Mouse (Mus musculus) hindbrain, embryonic 12.5 days (tissue): ENCODE results near the gene Prrx2. TPM values are rescaled to one million over a fixed set of nuclear protein-coding genes. Genes with fewer than 3 reads are reported as not detected.

ENCODE experiments used
- ATAC-seq: fragments of 200-750 bp; cut with Nextera tagmentation; 2 replicates; pipeline ENCODE4 v1.8.0; 2017; ENCODE audit warnings: moderate TSS enrichment; ENCODE audit not compliant: low FRiP score
- H3K27ac ChIP-seq: fragments of 300-500 bp; sonication (generic); 2 replicates; pipeline ENCODE4 v1.5.1; 2016; ENCODE audit warnings: mild to moderate bottlenecking
- H3K27me3 ChIP-seq: fragments of 300-500 bp; sonication (generic); 2 replicates; pipeline ENCODE4 v1.6.1; 2016; ENCODE audit warnings: mild to moderate bottlenecking
- H3K36me3 ChIP-seq: fragments of 300-500 bp; sonication (generic); 2 replicates; pipeline ENCODE4 v1.6.1; 2016; ENCODE audit warnings: mild to moderate bottlenecking
- H3K4me1 ChIP-seq: fragments of 300-500 bp; sonication (generic); 2 replicates; pipeline ENCODE4 v1.6.1; 2016
- H3K4me2 ChIP-seq: fragments of 300-500 bp; sonication (generic); replicated peaks from 2 replicates; pipeline ENCODE4 v1.6.1; 2016; ENCODE audit warnings: mild to moderate bottlenecking
- H3K4me3 ChIP-seq: fragments of 300-500 bp; sonication (generic); 2 replicates; pipeline ENCODE4 v1.5.1; 2016; ENCODE audit warnings: mild to moderate bottlenecking
- H3K9ac ChIP-seq: fragments of 300-500 bp; sonication (generic); 2 replicates; pipeline ENCODE4 v1.6.1; 2016; ENCODE audit warnings: mild to moderate bottlenecking, moderate library complexity
- H3K9me3 ChIP-seq: fragments of 300-500 bp; sonication (generic); replicated peaks from 2 replicates; pipeline ENCODE4 v1.6.1; 2016; ENCODE audit warnings: mild to moderate bottlenecking
- WGBS: fragments of 180-500 bp; shearing (Covaris S2); methylation state at CpG from one replicate; pipeline ENCODE4 v1.1.7; 2016; 5-methylcytosine and 5-hydroxymethylcytosine counted together
- polyA plus RNA-seq: library from polyadenylated mRNA; unstranded; fragments of >200 nt; fragmentation: Nextera tagmentation; extraction: Ambion mirVana; gene quantifications from 2 replicates; pipeline ENCODE4 v1.2.1, GENCODE M21; 2016

Prrx2 gene
- polyA plus RNA-seq, 1 experiment from 2014 or later: 38.8 TPM

- 36% methylated on average over 26 of the region's 26 CpGs for WGBS
- no peak for ATAC-seq
Measured at GRCm38 (mm10) chr2:30826825-30827748, 7.7 kb upstream of the Prrx2 start.

DNA sequence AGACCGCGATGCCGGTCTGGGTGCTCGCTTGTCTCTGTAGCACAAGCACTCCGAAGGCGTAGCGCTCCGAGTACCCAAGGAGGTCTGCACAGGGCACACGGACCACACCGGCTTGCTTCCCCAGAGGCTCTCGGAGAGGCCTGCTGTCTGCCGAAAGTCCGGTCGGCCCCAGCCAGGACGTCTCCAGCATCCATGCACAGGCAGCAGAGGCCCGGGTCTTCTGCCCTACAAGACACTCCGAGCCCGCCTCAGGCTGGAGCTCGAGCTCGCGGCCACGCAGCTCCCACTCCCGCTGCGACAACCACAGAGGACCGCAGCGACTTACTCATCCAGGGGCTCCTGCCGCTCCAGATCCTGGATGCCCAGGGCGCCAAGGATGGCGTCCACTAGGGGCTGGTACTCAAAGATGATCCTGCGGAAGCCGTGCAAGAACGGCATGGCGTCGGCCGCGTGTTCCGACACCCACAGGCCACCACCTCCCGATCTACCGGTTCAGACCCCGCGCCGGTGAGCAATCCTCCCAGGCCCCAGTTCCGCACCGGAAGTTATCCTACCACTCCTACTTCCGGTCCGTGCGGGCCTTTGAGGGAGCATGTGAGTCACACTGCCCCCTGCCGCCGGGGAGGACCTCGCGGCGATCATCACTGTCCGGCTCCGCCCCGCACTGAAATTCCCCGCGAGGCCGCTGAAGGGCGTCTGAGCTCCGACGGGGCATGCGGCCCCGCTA lies 6.9 kb upstream of the Prrx2 start:
- peak; percentile 80 for ATAC-seq
- H3K9ac ChIP-seq: peak overlapping the region; percentile 92
- peaks cover 23% of the 10 kb centered on the region for H3K4me1 ChIP-seq
- H3K9me3 ChIP-seq: no peaks in the 10 kb centered on the region
- H3K27me3 ChIP-seq: no peaks in the 10 kb centered on the region
- H3K4me2 ChIP-seq: peak overlapping the region; percentile 97
- H3K4me3 ChIP-seq: peak overlapping the region; percentile 92
- WGBS: under 1% methylated on average over 63 of the region's 63 CpGs
- peak overlapping the region; percentile 75; the same call in 1 of the 2 replicates for H3K27ac ChIP-seq
- H3K36me3 ChIP-seq: peaks cover 36% of the 10 kb centered on the region

More at GRCm38 (mm10) chr2:30826825-30827748, 7.7 kb upstream of the Prrx2 start:
- H3K4me2 ChIP-seq: peak overlapping the region; percentile 97
- H3K27ac ChIP-seq: peak overlapping the region; percentile 75; the same call in 1 of the 2 replicates
- H3K36me3 ChIP-seq: peaks cover 44% of the 10 kb centered on the region
- H3K9me3 ChIP-seq: no peaks in the 10 kb centered on the region
- H3K27me3 ChIP-seq: no peaks in the 10 kb centered on the region
- peaks cover 29% of the 10 kb centered on the region for H3K4me1 ChIP-seq
- peak overlapping the region; percentile 92 for H3K9ac ChIP-seq
- H3K4me3 ChIP-seq: peak overlapping the region; percentile 92

- ATAC-seq: no peak
- Histone ChIP-seq H3K4me1 (peaks cover 22% of the 10 kb centered on the region), H3K36me3 (peaks cover 22% of the 10 kb centered on the region), H3K4me3 (no peak overlapping the region), H3K27me3 (no peaks in the 10 kb centered on the region), H3K27ac (no peak overlapping the region), H3K9me3 (no peaks in the 10 kb centered on the region), H3K4me2 (no peak overlapping the region), H3K9ac (no peak overlapping the region)
- WGBS: 41% methylated on average over 5 of the region's 5 CpGs
Measured at GRCm38 (mm10) chr2:30829315-30829714, 5.5 kb upstream of the Prrx2 start.

- Histone ChIP-seq H3K27me3 (no peaks in the 10 kb centered on the region), H3K9me3 (no peaks in the 10 kb centered on the region), H3K27ac (no peak within 1 kb of the TSS), H3K4me1 (peaks cover 25% of the 10 kb centered on the region), H3K4me3 (no peak within 1 kb of the TSS), H3K36me3 (peaks cover 11% of the 10 kb centered on the region), H3K4me2 (no peak within 1 kb of the TSS), H3K9ac (no peak within 1 kb of the TSS)
- no peak for ATAC-seq
- WGBS: 11% methylated on average over 4 of the region's 4 CpGs
Measured at GRCm38 (mm10) chr2:30830283-30830795, 4.4 kb upstream of the Prrx2 start, which contains the start of gene Asb6. Gene Asb6 (minus strand): TSS chr2:30830333.

DNA sequence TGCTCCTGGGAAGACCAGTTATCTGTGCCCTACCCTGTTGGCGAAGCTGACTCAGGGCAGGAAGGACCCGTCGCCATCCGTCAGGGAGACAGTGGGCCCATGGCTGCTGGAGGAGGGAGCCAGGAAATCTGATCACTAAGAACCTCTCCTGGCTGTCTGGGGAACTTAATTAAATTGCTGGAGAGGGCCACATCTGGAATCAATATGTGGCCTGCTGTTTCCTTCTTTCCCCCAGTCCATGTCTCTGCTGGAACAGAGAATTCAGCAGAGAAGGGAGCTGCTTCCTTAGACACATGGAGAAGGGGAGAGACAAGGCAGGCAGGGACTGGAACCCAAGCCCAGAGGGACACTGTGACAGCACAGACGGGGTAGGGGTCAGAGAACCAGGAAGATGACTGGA lies 1.1 kb upstream of the Prrx2 start:
- no peaks in the 10 kb centered on the region for H3K9me3 ChIP-seq
- H3K4me3 ChIP-seq: no peak overlapping the region
- WGBS: 41% methylated on average over 5 of the region's 5 CpGs
- no peak for ATAC-seq
- H3K36me3 ChIP-seq: no peaks in the 10 kb centered on the region
- H3K27ac ChIP-seq: peak overlapping the region; percentile 66
- no peak overlapping the region for H3K4me2 ChIP-seq
- no peak overlapping the region for H3K9ac ChIP-seq
- H3K4me1 ChIP-seq: peaks cover 20% of the 10 kb centered on the region
- H3K27me3 ChIP-seq: peaks cover 5% of the 10 kb centered on the region

- H3K4me1 ChIP-seq: peaks cover 20% of the 10 kb centered on the region
- ATAC-seq: no peak
- H3K27ac ChIP-seq: no peak overlapping the region; the same call in 1 of the 2 replicates
- no peak overlapping the region for H3K4me3 ChIP-seq
- no peaks in the 10 kb centered on the region for H3K9me3 ChIP-seq
- WGBS: 15% methylated on average over 19 of the region's 21 CpGs
- peaks cover 5% of the 10 kb centered on the region for H3K27me3 ChIP-seq
- no peak overlapping the region for H3K9ac ChIP-seq
- H3K4me2 ChIP-seq: 0 out of 2 replicates have a peak overlapping the region, but pooled peaks have one; percentile 19
- no peaks in the 10 kb centered on the region for H3K36me3 ChIP-seq
Measured at GRCm38 (mm10) chr2:30836238-30836990, 1.6 kb downstream of the Prrx2 start.

GRCm38 (mm10) chr2:30842615-30843014 lies 7.8 kb downstream of the Prrx2 start:
- no peak for ATAC-seq
- Histone ChIP-seq H3K9me3 (no peaks in the 10 kb centered on the region), H3K27ac (no peak overlapping the region), H3K4me3 (no peak overlapping the region), H3K4me2 (no peak overlapping the region), H3K9ac (no peak overlapping the region), H3K36me3 (no peaks in the 10 kb centered on the region), H3K4me1 (peaks cover 18% of the 10 kb centered on the region), H3K27me3 (peaks cover 45% of the 10 kb centered on the region)
- 56% methylated on average over 10 of the region's 10 CpGs for WGBS

DNA sequence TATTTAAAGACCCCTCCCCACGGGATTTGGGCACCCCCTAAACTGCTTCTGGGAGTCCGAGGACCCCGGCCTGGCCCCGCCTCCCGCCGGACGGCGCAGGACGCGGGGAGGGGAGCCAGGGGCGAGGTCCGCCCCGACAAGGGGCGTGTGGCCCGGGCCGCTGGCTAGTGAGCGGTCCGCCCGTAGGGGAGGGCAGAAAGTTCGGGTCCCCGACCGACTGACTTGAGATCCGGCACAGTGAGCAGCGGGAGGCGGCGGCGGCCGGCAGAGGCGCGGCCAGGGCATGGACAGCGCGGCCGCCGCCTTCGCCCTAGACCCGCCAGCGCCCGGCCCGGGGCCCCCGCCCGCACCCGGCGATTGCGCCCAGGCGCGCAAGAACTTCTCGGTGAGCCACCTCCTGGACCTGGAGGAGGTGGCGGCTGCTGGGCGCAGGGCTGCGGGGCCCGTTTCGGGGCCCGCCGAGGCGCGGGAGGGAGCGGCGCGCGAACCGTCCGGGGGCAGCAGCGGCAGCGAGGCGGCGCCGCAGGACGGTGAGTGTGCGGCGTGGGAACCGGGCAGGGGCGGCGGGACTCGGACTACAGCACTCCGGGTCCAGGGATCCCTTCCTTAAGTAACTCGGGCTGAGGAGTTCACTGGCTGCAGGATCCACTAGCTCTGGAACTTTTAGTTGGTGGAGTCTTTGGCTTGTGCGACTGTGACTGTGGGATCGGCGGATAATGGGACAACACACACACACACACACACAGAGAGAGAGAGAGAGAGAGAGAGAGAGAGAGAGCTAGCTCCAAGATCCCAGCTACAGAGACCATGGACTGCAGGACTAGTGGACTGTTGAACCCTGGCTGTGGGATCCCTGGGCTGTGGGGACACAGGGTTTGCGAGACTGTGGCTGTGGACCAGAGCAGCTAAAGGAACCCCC lies 10.6 kb downstream of the Prrx2 start:
- Histone ChIP-seq H3K4me2 (peak overlapping the region; percentile 88), H3K27me3 (peaks cover 40% of the 10 kb centered on the region), H3K4me3 (peak overlapping the region; percentile 63), H3K36me3 (no peaks in the 10 kb centered on the region), H3K4me1 (peaks cover 18% of the 10 kb centered on the region), H3K9ac (peak overlapping the region; percentile 74), H3K9me3 (no peaks in the 10 kb centered on the region), H3K27ac (peak overlapping the region; percentile 23; the same call in 1 of the 2 replicates)
- no peak for ATAC-seq
- 1% methylated on average over 66 of the region's 80 CpGs for WGBS

DNA sequence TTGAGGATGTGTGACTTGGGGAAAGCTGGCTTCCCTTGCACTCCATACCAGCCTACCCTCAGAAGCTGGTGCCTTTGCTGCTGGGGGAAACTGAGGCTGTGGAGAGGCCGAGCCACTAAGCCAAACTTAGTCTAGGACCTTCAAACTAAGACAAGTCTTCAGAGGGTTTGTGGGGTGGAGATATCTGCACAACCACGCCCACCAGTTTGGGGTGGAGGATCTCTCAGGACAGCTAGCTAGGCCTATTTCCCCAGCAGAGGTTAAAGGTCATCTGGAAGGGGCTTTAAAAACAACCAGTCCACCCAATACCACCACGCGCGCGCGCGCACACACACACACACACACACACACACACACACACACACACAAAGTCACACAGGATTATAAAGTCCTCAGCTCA lies 11.5 kb downstream of the Prrx2 start:
- Histone ChIP-seq H3K4me3 (peak overlapping the region; percentile 63), H3K36me3 (no peaks in the 10 kb centered on the region), H3K27me3 (peaks cover 40% of the 10 kb centered on the region), H3K4me1 (peaks cover 25% of the 10 kb centered on the region), H3K9me3 (no peaks in the 10 kb centered on the region), H3K27ac (peak overlapping the region; percentile 23; the same call in 1 of the 2 replicates), H3K9ac (peak overlapping the region; percentile 74; the same call in 1 of the 2 replicates), H3K4me2 (peak overlapping the region; percentile 88)
- WGBS: 72% methylated on average over 8 of the region's 8 CpGs
- no peak for ATAC-seq

DNA sequence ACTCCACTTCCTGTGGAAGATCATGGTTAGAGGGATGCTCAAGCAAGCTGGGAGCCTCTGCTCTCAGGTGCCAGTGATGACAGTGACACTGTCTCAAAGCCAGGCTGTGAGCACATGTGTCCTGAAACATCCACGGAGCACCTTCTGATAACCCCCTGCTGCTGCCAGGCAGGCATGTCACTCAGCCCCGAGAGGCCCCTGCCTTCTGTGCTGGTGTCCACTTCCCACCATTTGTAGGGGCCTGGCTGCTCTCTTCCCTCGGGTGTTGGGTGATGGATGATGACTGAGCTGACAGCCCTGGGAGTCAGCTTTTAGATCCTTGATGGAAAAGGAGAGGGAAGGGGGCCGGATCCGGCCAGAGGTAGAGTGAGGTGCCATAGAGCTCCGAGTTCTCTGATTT lies 12.0 kb downstream of the Prrx2 start:
- H3K9me3 ChIP-seq: no peaks in the 10 kb centered on the region
- H3K27me3 ChIP-seq: peaks cover 40% of the 10 kb centered on the region
- ATAC-seq: no peak
- H3K4me2 ChIP-seq: peak overlapping the region; percentile 88
- H3K27ac ChIP-seq: no peak overlapping the region
- H3K4me3 ChIP-seq: peak overlapping the region; percentile 2
- no peaks in the 10 kb centered on the region for H3K36me3 ChIP-seq
- peaks cover 30% of the 10 kb centered on the region for H3K4me1 ChIP-seq
- H3K9ac ChIP-seq: no peak overlapping the region
- WGBS: 19% methylated on average over 6 of the region's 6 CpGs

DNA sequence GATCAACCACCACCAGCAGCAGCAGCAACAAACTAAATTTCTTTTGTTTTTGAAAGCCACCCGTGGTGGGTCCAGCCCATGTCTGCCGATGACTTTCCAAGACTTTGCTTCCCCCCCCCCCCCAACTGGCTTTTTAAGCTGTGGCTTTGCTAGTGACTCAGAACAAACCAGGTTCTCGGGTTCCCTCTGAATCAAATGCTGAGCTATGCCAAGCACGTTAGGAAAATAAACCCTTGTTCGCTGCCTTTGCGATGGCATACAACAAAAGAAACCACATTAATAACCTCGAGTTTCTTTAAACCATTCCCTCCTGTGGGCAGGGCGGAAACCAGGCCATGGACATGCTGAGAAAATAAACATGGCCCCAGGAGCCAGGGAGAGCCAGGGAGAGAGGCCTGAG lies 13.4 kb downstream of the Prrx2 start:
- Histone ChIP-seq H3K4me3 (no peak overlapping the region), H3K4me2 (no peak overlapping the region), H3K9me3 (no peaks in the 10 kb centered on the region), H3K27ac (no peak overlapping the region), H3K4me1 (peaks cover 44% of the 10 kb centered on the region), H3K9ac (no peak overlapping the region), H3K27me3 (peaks cover 40% of the 10 kb centered on the region), H3K36me3 (no peaks in the 10 kb centered on the region)
- ATAC-seq: no peak
- WGBS: 50% methylated on average over 8 of the region's 8 CpGs
